Mouse (Mus musculus): Measurements from ENCODE around the gene Plppr3.

GRCm38 (mm10) chr10:79840091-79840490 is 34.3 kb downstream of the Plppr3 start:
- TF ChIP-seq EP300 (IDR thresholded peaks at IDR 0.05; ENCODE audit: low read depth) (no peak), CTCF (IDR thresholded peaks at IDR 0.05; ENCODE audit: low read depth) (no peak)
